25 mouse cellular contexts compared by ENCODE assay signal in the genomic region with DNA sequence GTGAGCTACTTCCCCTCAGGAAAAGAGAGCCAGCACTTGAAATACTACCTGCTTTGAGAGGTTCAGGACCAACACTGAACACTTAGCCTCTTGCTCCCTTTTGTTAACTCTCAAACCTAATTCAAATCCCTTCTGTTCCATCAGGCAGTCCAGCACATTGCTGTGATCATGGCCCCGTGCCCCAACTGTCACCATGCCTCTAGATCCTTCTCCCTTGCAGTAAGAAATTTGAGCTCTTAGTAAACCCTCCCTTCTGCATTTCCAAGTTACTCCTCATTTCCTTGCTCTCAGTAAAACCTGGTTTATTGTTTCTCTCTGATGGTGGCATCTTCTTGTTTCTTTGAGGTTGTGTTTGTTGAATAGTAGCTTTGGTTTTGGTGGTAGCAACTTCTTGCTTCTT.
"Had no signal": no experiment of that assay in that cellular context is flagged by ENCODE, and none has a peak within 500 bp of the region (broad histone marks: within the 10 kb centered on the region; RNA-seq: fewer than 3 reads in every experiment).

No protein-coding gene starts in this region.

- H3K27ac ChIP-seq: gastrocnemius, adult 2 months; heart, adult 2 months; hindbrain, embryonic 10.5 days; hindbrain, embryonic 12.5 days; hindbrain, embryonic 14.5 days; intestine, embryonic 15.5 days; layer of hippocampus, adult 2 months; left cerebral cortex, adult 2 months; limb, embryonic 10.5 days; limb, embryonic 12.5 days; liver, embryonic 13.5 days; liver, embryonic 15.5 days had no signal

- H3K9me3 ChIP-seq: hindbrain, embryonic 10.5 days; hindbrain, embryonic 12.5 days; intestine, embryonic 15.5 days; limb, embryonic 10.5 days; limb, embryonic 12.5 days; liver, embryonic 15.5 days had no signal

- H3K4me1 ChIP-seq: hindbrain, embryonic 10.5 days; hindbrain, embryonic 12.5 days; intestine, embryonic 15.5 days; limb, embryonic 10.5 days; limb, embryonic 12.5 days; liver, embryonic 13.5 days; liver, embryonic 15.5 days had no signal

- H3K9ac ChIP-seq: hindbrain, embryonic 12.5 days; hindbrain, embryonic 14.5 days; intestine, embryonic 15.5 days; limb, embryonic 12.5 days; liver, embryonic 13.5 days; liver, embryonic 15.5 days had no signal

- H3K4me3 ChIP-seq: gastrocnemius, adult 2 months; heart, adult 2 months; hindbrain, embryonic 10.5 days; hindbrain, embryonic 12.5 days; intestine, embryonic 15.5 days; layer of hippocampus, adult 2 months; left cerebral cortex, adult 2 months; limb, embryonic 10.5 days; limb, embryonic 12.5 days; liver, embryonic 13.5 days; liver, embryonic 15.5 days had no signal

- H3K27me3 ChIP-seq: hindbrain, embryonic 12.5 days; intestine, embryonic 15.5 days; limb, embryonic 12.5 days; liver, embryonic 13.5 days; liver, embryonic 15.5 days had no signal

- H3K36me3 ChIP-seq: hindbrain, embryonic 12.5 days; intestine, embryonic 15.5 days; limb, embryonic 10.5 days; limb, embryonic 12.5 days; liver, embryonic 13.5 days; liver, embryonic 15.5 days had no signal

- H3K4me2 ChIP-seq: heart, embryonic 11.5 days; hindbrain, embryonic 12.5 days; hindbrain, embryonic 14.5 days; intestine, embryonic 15.5 days; limb, embryonic 12.5 days; liver, embryonic 11.5 days; liver, embryonic 13.5 days; liver, embryonic 15.5 days had no signal

- DNase-seq: gastrocnemius, adult 2 months; gastrocnemius, postnatal 10 days; gastrocnemius, postnatal 25 days; heart, adult 2 months; heart, postnatal 10 days; heart, postnatal 4 days; kidney, postnatal 10 days; kidney, postnatal 25 days; kidney, postnatal 4 days; liver; liver, embryonic 13.5 days had no signal

- ATAC-seq: hindbrain, embryonic 16.5 days; inflammation-experienced regulatory T-cells, adult 6 months; intestine, embryonic 15.5 days; intestine, postnatal 0 days had no signal
